Mouse (Mus musculus) myocyte (in vitro differentiated cells): ENCODE measurements around the gene Gm49673. TPM values are rescaled to one million over a fixed set of nuclear protein-coding genes. Genes with fewer than 3 reads are reported as not detected.
A peak's percentile ranks its signal among the peaks of the same experiment; 100 is the strongest.
"Not testable (repeated sequence)": the region's sequence is repeated elsewhere in the genome, so short reads cannot be mapped to it uniquely, and the experiment has no call there.

ENCODE experiments used
- H3K27me3 ChIP-seq: one replicate; pipeline ENCODE4 v1.6.1; 2011; ENCODE audit not compliant: control insufficient read depth, insufficient read depth, insufficient read length
- H3K36me3 ChIP-seq: one replicate; pipeline ENCODE4 v1.6.1; 2011; ENCODE audit not compliant: control insufficient read depth, insufficient read depth
- H3K4me2 ChIP-seq: one replicate; pipeline ENCODE4 v1.6.1; 2011; ENCODE audit warnings: low read depth, control low read depth
- H3K4me3 ChIP-seq: one replicate; pipeline ENCODE4 v1.5.1; 2011; ENCODE audit warnings: mild to moderate bottlenecking, control low read depth, moderate library complexity
- H3K79me2 ChIP-seq: one replicate; pipeline ENCODE4 v1.6.1; 2011; ENCODE audit not compliant: control insufficient read depth, insufficient read depth
- H3ac ChIP-seq: one replicate; pipeline ENCODE4 v1.6.1; 2011; ENCODE audit not compliant: control insufficient read depth, insufficient read length
- polyA plus RNA-seq: library from polyadenylated mRNA; unstranded; fragments of >200 nt; fragmentation: generic; extraction: Trizol; gene quantifications from one replicate; pipeline ENCODE4 v1.2.1, GENCODE M21; 2012; ENCODE audit warnings: missing spikeins

Gm49673 gene
- polyA plus RNA-seq, 1 experiment: not detected

GRCm38 (mm10) chr17:8124586-8124985, 23.0 kb downstream of the Gm49673 start:
- not testable (repeated sequence) for H3K4me3 ChIP-seq, H3K36me3 ChIP-seq, H3ac ChIP-seq, H3K79me2 ChIP-seq, H3K27me3 ChIP-seq, H3K4me2 ChIP-seq

GRCm38 (mm10) chr17:8122974-8123373, 24.6 kb downstream of the Gm49673 start:
- not testable (repeated sequence) for H3ac ChIP-seq, H3K36me3 ChIP-seq, H3K4me2 ChIP-seq, H3K4me3 ChIP-seq, H3K79me2 ChIP-seq, H3K27me3 ChIP-seq

- H3K4me2 ChIP-seq, H3ac ChIP-seq, H3K4me3 ChIP-seq, H3K27me3 ChIP-seq, H3K36me3 ChIP-seq, H3K79me2 ChIP-seq: not testable (repeated sequence)
Measured at GRCm38 (mm10) chr17:8116928-8117327, 30.7 kb downstream of the Gm49673 start.

GRCm38 (mm10) chr17:8116378-8116777, 31.2 kb downstream of the Gm49673 start:
- H3K27me3 ChIP-seq, H3K79me2 ChIP-seq, H3ac ChIP-seq, H3K4me3 ChIP-seq, H3K36me3 ChIP-seq: not testable (repeated sequence)
- H3K4me2 ChIP-seq: peak overlapping the region; percentile 66

GRCm38 (mm10) chr17:8112199-8112598, 35.4 kb downstream of the Gm49673 start:
- H3K27me3 ChIP-seq, H3ac ChIP-seq, H3K4me2 ChIP-seq, H3K79me2 ChIP-seq, H3K36me3 ChIP-seq, H3K4me3 ChIP-seq: not testable (repeated sequence)

GRCm38 (mm10) chr17:8101297-8101609, 46.3 kb downstream of the Gm49673 start:
- H3K36me3 ChIP-seq, H3K4me3 ChIP-seq, H3K79me2 ChIP-seq, H3K4me2 ChIP-seq, H3ac ChIP-seq, H3K27me3 ChIP-seq: not testable (repeated sequence)

DNA sequence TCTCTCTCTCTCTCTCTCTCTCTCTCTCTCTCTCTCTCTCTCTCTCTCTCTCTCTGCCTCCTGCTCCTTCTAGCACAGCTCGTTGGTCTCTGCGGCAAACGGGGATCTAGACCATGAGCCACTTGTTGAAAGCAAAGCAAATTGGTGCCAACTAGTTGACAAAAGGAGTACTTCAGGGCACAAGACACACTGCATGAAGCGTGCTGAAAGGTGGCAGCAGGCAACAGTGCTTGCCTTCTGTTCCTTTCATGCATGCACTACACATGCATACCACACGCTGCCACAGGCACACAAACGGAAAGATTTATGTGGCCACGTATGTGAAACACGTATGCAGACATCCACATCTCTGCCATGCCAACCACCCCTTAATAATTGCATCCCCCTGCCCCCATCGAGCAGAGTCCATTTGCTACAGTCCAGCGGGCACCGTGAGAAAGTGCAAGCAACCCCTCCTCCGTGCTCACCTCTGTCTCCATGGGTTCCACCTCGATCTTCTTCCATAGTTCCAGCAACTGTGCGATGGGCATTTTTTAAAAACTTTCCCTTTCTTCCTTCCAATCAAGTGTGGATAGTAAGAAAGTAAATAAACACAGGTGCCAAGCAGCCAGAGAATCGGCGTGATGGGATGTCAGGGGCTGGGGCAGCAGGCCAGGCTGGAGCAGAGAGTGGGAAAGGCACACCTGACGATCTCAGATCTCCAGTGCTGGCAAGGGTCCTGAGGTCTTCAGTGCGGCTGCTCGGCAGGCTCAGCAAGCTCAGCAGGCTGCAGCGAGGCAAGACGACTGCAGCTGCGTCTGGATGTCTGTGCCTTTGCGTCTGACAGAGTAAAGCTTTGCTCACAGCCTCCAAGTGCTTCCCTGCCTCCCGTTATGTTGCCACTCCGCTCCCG, 46.9 kb downstream of the Gm49673 start:
- H3K79me2 ChIP-seq, H3K4me3 ChIP-seq, H3K27me3 ChIP-seq, H3K4me2 ChIP-seq, H3ac ChIP-seq, H3K36me3 ChIP-seq: not testable (repeated sequence)

DNA sequence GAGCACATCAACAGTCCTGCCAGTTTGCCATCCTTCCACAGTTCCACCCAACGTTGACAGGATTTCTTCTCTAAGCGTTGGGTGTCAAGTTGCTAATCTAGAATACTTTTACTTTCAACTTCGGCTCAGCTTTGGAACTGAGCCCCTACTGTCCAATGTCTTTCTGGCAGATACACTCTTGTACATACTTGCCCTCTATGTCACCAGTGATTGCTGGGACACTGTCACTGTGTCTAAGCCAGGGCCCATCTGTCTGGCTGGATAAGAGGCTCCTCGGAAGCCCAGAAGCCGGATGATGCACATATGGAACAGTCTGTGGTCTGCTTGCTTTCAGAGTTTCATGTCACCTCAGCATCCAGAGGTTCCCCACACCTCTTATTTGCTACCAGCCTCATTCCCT, 51.4 kb downstream of the Gm49673 start:
- not testable (repeated sequence) for H3K36me3 ChIP-seq, H3K4me3 ChIP-seq, H3ac ChIP-seq, H3K79me2 ChIP-seq, H3K4me2 ChIP-seq, H3K27me3 ChIP-seq

DNA sequence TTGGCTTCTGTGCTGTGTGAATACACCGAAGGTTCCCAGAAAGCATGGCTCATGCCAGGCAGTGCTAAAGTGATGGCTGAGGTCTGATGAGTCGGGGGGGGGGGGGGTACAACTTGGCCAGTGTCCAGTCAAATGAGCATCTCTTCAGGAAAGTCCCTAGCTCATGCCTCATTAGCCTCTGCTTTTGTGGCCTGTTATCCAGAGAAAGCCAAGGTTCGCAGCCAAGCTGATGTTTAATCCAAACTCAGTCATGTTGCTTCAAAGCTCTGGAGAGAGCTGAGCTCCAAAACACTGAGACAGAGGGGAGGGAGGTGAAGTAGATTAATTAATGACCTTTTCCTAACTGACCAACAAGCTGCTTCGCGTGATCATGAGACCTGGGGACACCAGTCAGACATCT, 51.9 kb downstream of the Gm49673 start:
- not testable (repeated sequence) for H3ac ChIP-seq, H3K36me3 ChIP-seq, H3K4me2 ChIP-seq, H3K27me3 ChIP-seq, H3K79me2 ChIP-seq, H3K4me3 ChIP-seq

DNA sequence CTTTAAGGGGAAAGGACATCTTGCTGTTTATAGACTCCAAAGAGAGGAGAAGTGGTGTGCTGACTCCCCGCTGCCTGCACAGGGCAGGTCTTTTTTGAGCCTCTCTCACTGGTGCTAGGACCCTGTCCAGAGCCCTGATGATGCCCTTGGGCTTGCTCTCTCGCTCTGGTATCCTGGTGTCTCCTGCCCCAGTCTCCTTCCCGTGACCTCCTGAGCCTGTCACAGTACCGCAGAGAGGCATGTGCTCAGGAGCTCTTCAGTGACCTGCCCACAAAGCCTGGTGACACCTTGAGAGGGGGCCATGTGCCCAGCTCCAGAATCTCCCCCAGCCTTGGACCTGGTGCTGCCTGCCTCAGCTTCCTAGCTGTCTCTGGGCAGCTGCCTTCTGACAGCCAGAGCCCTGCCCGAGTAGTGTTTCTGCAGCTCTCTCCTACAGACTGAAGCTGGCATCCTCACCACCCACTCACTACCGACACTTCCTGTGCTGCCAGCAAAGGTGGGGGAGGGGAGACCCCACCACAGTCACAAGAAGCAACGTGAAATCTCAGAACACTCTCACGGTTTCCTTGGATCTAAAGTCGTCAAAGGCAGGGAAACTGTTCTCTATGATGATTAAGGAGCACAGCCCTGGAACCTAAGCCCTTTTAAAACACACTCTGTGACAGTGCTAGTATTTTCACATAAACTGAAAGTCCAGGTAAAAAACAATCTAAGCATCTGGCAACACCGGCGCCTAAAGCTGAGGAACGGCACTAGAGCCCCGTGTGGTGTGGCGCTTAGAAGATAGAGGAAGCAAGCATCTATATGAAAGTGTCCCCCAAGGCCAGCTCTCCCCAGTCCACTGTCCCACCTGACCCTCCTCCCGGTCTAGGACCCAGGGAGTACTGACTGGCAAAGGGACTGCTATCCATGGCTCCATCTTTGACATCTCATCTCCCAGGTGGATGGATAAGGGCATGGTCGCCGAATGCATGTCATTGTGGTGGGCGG, 54.8 kb downstream of the Gm49673 start:
- H3K36me3 ChIP-seq, H3K27me3 ChIP-seq, H3K79me2 ChIP-seq, H3K4me2 ChIP-seq, H3ac ChIP-seq, H3K4me3 ChIP-seq: not testable (repeated sequence)

- H3K4me2 ChIP-seq, H3K36me3 ChIP-seq, H3K4me3 ChIP-seq, H3K27me3 ChIP-seq, H3ac ChIP-seq, H3K79me2 ChIP-seq: not testable (repeated sequence)
Measured at GRCm38 (mm10) chr17:8091320-8091719, 56.3 kb downstream of the Gm49673 start.

GRCm38 (mm10) chr17:8069847-8070246, 77.7 kb downstream of the Gm49673 start:
- not testable (repeated sequence) for H3K79me2 ChIP-seq, H3K4me3 ChIP-seq, H3K4me2 ChIP-seq, H3K36me3 ChIP-seq, H3ac ChIP-seq, H3K27me3 ChIP-seq
